Mouse (Mus musculus) heart, adult 2 months (tissue): ENCODE data around the gene Gm17349. TPM values are rescaled to one million over a fixed set of nuclear protein-coding genes. Genes with fewer than 3 reads are reported as not detected.
"Not testable (repeated sequence)": the region's sequence is repeated elsewhere in the genome, so short reads cannot be mapped to it uniquely, and the experiment has no call there.

Experiments
- DNase-seq, 2 experiments: peaks; one replicate each; pipeline ENCODE4 v3.0.0; 2021
- H3K27ac ChIP-seq: fragments of 200-600 bp; 2 replicates; pipeline ENCODE4 v1.8.1; 2022
- H3K27me3 ChIP-seq: fragments of 200-500 bp; 2 replicates; pipeline ENCODE4 v1.6.1; 2012; ENCODE audit warnings: mild to moderate bottlenecking, low read length, inconsistent platforms, mixed read lengths; ENCODE audit not compliant: control insufficient read depth, insufficient read depth
- H3K36me3 ChIP-seq: fragments of 200-500 bp; 2 replicates; pipeline ENCODE4 v1.6.1; 2012; ENCODE audit warnings: low read length, inconsistent platforms; ENCODE audit not compliant: control insufficient read depth, insufficient read depth
- H3K4me1 ChIP-seq: fragments of 200-500 bp; 2 replicates; pipeline ENCODE4 v1.6.1; 2011; ENCODE audit warnings: low read length; ENCODE audit not compliant: control insufficient read depth, insufficient read depth
- H3K4me3 ChIP-seq: fragments of 200-600 bp; 2 replicates; pipeline ENCODE4 v1.8.1; 2022
- H3K79me2 ChIP-seq: fragments of 200-500 bp; replicated peaks from 2 replicates; pipeline ENCODE4 v1.6.1; 2012; ENCODE audit warnings: mild to moderate bottlenecking, inconsistent platforms, low read length, moderate library complexity, mixed read lengths; ENCODE audit not compliant: control insufficient read depth, insufficient read depth
- H3K9ac ChIP-seq: fragments of 200-500 bp; 2 replicates; pipeline ENCODE4 v1.6.1; 2012; ENCODE audit warnings: low read depth, mild to moderate bottlenecking, control low read depth, inconsistent platforms, low read length, mixed read lengths
- CTCF ChIP-seq: fragments of 200-600 bp; IDR thresholded peaks from 2 replicates; pipeline ENCODE4 v1.8.1; 2022; ENCODE audit warnings: antibody characterized with exemption, mild to moderate bottlenecking, moderate library complexity
- EP300 ChIP-seq: fragments of 200-500 bp; IDR thresholded peaks from 2 replicates; pipeline ENCODE4 v1.6.1; 2011; ENCODE audit warnings: low read depth, low read length, control low read depth; ENCODE audit not compliant: insufficient read depth
- POLR2A ChIP-seq: fragments of 200-500 bp; IDR thresholded peaks from 2 replicates; pipeline ENCODE4 v1.6.1; 2011; ENCODE audit warnings: mild to moderate bottlenecking, low read depth, low read length, control low read depth; ENCODE audit not compliant: insufficient read depth
- WGBS: fragments of 180-500 bp; shearing (Covaris S2); methylation state at CpG from one replicate; pipeline ENCODE4 v1.1.7; 2018; 5-methylcytosine and 5-hydroxymethylcytosine counted together
- intact Hi-C: fragments of 180-260 bp; cut with DNase I; formaldehyde crosslinking; loops from one replicate; pipeline ENCODE4 v1.15.1; 2025
- polyA plus RNA-seq: library from polyadenylated mRNA; depleted of rRNA; stranded (reverse); fragments of >200 nt; gene quantifications from 2 replicates; pipeline ENCODE4 v1.2.3, GENCODE M21; 2012
- total RNA-seq, 2 experiments: library from RNA; stranded (reverse); gene quantifications; 2 replicates each; pipeline ENCODE4 v1.2.3; 2021

The Gm17349 gene
- total and polyA plus RNA-seq, 3 experiments, result 3.7 to 4.1 TPM; not detected in 1

DNA sequence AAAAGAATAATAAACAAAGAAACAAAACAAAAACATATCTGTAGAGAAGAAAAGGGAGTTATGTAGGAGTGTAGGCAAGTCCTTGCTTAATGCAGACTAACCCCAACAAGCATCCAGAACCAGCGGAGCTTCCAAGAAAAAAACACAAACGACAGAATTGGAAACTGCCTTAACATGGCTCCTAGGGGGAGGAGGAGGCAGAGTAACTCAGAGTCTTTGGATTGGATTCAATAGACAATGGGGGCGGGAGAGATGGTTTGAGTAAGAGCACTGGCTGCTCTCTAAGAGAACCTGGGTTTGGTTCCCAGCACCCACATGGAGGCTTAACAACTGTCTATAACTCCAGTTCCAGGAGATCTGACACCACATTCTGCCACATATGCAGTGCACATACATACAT, 26.4 kb upstream of the Gm17349 start:
- Histone ChIP-seq H3K9ac (no peak overlapping the region), H3K4me3 (no peak overlapping the region), H3K36me3 (peaks cover under 1% of the 10 kb centered on the region; the same call in 1 of the 2 replicates), H3K79me2 (no peaks in the 10 kb centered on the region; the same call in 1 of the 2 replicates), H3K27ac (no peak overlapping the region), H3K27me3 (no peaks in the 10 kb centered on the region), H3K4me1 (no peaks in the 10 kb centered on the region)
- 93% methylated on average over 3 of the region's 3 CpGs for WGBS
- TF ChIP-seq CTCF (no peak), POLR2A (no peak), EP300 (no peak)
- intact Hi-C loops, result no loop called here
- DNase-seq, result no peak

DNA sequence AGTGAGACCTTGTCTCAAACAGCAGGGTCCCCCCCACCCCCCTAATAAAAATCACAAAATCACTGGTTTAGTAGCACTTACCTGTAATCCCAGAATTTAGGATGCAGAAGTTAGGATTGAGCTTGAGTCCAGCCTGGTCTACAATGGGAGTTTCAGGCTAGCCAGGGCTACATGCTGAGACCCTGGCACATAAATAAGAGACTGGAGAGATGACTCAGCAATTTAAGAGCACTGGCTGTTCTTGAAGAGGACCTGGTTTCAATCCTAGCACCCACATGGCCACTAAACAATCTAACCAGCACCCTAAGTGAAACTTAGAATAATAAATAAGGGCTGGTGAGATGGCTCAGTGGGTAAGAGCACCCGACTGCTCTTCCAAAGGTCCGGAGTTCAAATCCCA, 25.9 kb upstream of the Gm17349 start:
- Histone ChIP-seq H3K4me3 (no peak overlapping the region), H3K4me1 (no peaks in the 10 kb centered on the region), H3K27ac (no peak overlapping the region), H3K27me3 (no peaks in the 10 kb centered on the region), H3K79me2 (no peaks in the 10 kb centered on the region; the same call in 1 of the 2 replicates), H3K36me3 (peaks cover 3% of the 10 kb centered on the region; the same call in 1 of the 2 replicates), H3K9ac (no peak overlapping the region)
- TF ChIP-seq EP300 (no peak), POLR2A (no peak), CTCF (no peak)
- intact Hi-C loops, result no loop called here
- WGBS, result 97% methylated on average over 2 of the region's 2 CpGs
- no peak for DNase-seq

DNA sequence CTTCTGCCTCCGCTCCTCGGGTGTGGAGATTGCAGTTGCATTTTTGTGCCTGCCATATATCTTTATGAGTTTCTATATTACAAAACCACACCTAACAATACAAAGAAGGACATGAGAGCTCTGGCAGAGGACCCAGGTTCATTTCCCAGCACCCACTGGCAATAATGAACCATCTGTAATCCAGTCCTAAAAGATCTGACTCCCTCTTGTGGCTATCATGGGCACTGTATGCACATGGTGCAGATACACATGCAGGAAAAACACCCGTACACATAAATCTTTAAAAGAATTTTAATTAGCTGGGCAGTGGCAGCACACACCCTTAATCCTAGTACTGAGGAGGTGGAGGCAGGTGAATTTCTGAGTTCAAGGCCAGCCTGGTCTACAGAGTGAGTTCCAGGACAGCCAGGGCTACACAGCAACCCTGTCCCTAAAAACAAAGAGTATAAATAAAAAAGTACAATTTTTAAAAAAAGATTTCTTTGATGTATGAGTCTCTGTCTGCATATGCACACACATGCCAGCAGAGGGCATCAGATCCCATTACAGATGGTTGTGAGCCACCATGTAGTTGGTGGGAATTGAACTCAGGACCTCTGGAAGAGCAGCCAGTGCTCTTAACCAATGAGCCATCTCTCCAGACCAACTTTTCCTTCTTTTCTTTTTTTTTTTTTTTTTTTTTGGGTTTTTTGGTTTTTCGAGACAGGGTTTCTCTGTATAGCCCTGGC, 23.9 kb upstream of the Gm17349 start:
- intact Hi-C loops, result loop anchor here (5.0 kb wide), 1 partner anchor 178 kb away; no protein-coding TSS in a partner anchor
- peaks cover 4% of the 10 kb centered on the region for H3K4me1 ChIP-seq
- no peaks in the 10 kb centered on the region; the same call in 1 of the 2 replicates for H3K79me2 ChIP-seq
- H3K4me3 ChIP-seq, result no peak overlapping the region
- H3K9ac ChIP-seq, result no peak overlapping the region
- H3K27ac ChIP-seq, result no peak overlapping the region
- TF ChIP-seq POLR2A (no peak), EP300 (no peak), CTCF (no peak)
- peaks cover 3% of the 10 kb centered on the region; the same call in 1 of the 2 replicates for H3K36me3 ChIP-seq
- WGBS, result 96% methylated on average over 3 of the region's 4 CpGs
- DNase-seq, result no peak
- H3K27me3 ChIP-seq, result no peaks in the 10 kb centered on the region

DNA sequence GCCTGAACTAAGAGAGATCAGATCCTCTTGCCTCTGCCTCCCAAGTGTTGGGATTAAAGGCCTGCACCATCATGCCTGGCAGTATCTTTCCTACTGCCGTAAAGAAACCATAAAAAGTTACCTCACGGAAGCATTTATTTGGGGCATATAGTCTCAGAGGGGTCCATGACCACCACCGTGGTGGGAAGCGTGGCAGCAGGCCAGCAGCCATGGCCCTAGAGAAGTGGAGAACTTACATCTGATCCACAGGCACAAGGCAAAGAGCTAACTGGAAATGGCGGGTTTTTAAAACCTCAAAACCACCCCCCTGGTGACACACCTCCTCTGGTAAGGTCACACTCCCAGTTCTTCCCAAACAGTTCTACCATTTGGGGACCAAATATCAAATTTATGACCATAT, 22.9 kb upstream of the Gm17349 start:
- 96% methylated on average over 5 of the region's 5 CpGs for WGBS
- intact Hi-C loops, result loop anchor here (5.0 kb wide), 1 partner anchor 179 kb away; no protein-coding TSS in a partner anchor
- Histone ChIP-seq H3K79me2 (no peaks in the 10 kb centered on the region; the same call in 1 of the 2 replicates), H3K27ac (no peak overlapping the region), H3K27me3 (no peaks in the 10 kb centered on the region), H3K9ac (no peak overlapping the region), H3K36me3 (peaks cover 3% of the 10 kb centered on the region; the same call in 1 of the 2 replicates), H3K4me1 (peaks cover 11% of the 10 kb centered on the region), H3K4me3 (no peak overlapping the region)
- TF ChIP-seq EP300 (no peak), POLR2A (no peak), CTCF (no peak)
- DNase-seq, result no peak

DNA sequence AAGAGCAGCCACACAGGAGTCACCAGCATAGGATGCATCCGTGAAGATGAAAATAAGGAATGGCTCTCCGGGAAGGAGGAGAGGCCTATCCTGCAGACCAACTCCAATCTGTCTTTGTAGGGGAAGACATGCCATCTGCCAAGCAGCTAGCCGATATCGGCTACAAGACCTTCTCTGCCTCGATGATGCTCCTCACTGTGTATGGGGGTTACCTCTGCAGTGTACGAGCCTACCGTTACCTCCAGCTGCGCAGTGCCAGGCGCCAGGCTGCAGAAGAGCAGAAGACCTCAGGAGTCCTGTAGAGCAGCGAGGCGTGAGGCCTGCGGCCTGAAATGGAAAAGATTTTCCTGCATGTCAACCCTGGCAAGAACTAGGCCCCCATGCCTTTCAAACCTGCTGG, 22.2 kb upstream of the Gm17349 start:
- intact Hi-C loops, result loop anchor here (5.0 kb wide), 1 partner anchor 180 kb away; no protein-coding TSS in a partner anchor
- peaks cover 3% of the 10 kb centered on the region; the same call in 1 of the 2 replicates for H3K36me3 ChIP-seq
- no peak overlapping the region for H3K4me3 ChIP-seq
- 94% methylated on average over 12 of the region's 12 CpGs for WGBS
- H3K4me1 ChIP-seq, result peaks cover 14% of the 10 kb centered on the region
- DNase-seq, result no peak
- no peak for TF ChIP-seq POLR2A
- TF ChIP-seq EP300, result no peak
- TF ChIP-seq CTCF, result no peak
- H3K27me3 ChIP-seq, result no peaks in the 10 kb centered on the region
- no peak overlapping the region for H3K27ac ChIP-seq
- no peaks in the 10 kb centered on the region; the same call in 1 of the 2 replicates for H3K79me2 ChIP-seq
- H3K9ac ChIP-seq, result no peak overlapping the region

DNA sequence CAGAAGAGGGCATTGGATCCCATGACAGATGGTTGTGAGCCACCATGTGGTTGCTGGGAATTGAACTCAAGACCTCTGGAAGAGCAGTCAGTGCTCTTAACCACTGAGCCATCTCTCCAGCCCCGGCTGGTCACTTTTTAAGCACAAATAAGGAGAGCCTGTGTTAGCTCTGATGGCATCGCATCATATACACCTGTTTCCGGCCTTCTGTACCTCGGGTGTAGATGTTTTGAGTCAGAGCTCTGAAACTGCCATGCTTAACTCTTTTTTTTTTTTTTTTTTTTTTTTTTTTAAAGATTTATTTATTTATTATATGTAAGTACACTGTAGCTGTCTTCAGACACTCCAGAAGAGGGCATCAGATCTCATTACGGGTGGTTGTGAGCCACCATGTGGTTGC, 21.7 kb upstream of the Gm17349 start:
- not testable (repeated sequence) for H3K9ac ChIP-seq, H3K27ac ChIP-seq, H3K4me3 ChIP-seq, H3K36me3 ChIP-seq, H3K79me2 ChIP-seq, DNase-seq, H3K27me3 ChIP-seq
- 79% methylated on average over 4 of the region's 5 CpGs for WGBS
- intact Hi-C loops, result loop anchor here (5.0 kb wide), 1 partner anchor 180 kb away; no protein-coding TSS in a partner anchor
- H3K4me1 ChIP-seq, result peaks cover 14% of the 10 kb centered on the region
